Mouse (Mus musculus): Measurements from ENCODE around the gene Anapc15-ps.
A peak's percentile ranks its signal among the peaks of the same experiment; 100 is the strongest.

The Anapc15-ps gene

GRCm38 (mm10) chr10:95689833-95690232 lies 16.6 kb upstream of the Anapc15-ps start:
- DNase-seq (ENCODE audit: low read depth), result no peak

GRCm38 (mm10) chr10:95689058-95689457 lies 15.8 kb upstream of the Anapc15-ps start:
- DNase-seq (ENCODE audit: low read depth), result no peak

GRCm38 (mm10) chr10:95687558-95688141 lies 14.4 kb upstream of the Anapc15-ps start:
- no peak for DNase-seq (ENCODE audit: low read depth)

- DNase-seq (ENCODE audit: low read depth), result no peak
These were observed 12.8 kb upstream of the Anapc15-ps start for GRCm38 (mm10) chr10:95686041-95686440.

GRCm38 (mm10) chr10:95684782-95685555 lies 11.7 kb upstream of the Anapc15-ps start:
- DNase-seq (ENCODE audit: low read depth), result no peak

GRCm38 (mm10) chr10:95684250-95684649 lies 11.0 kb upstream of the Anapc15-ps start:
- DNase-seq (ENCODE audit: low read depth), result no peak

- DNase-seq (ENCODE audit: low read depth), result no peak
These were observed 10.5 kb upstream of the Anapc15-ps start for GRCm38 (mm10) chr10:95683735-95684134.

- DNase-seq (ENCODE audit: low read depth), result no peak
These were observed 9.7 kb upstream of the Anapc15-ps start for GRCm38 (mm10) chr10:95682964-95683363.

GRCm38 (mm10) chr10:95682091-95682740 lies 9.0 kb upstream of the Anapc15-ps start:
- no peak for DNase-seq (ENCODE audit: low read depth)

- no peak for DNase-seq (ENCODE audit: low read depth)
These were observed 8.2 kb upstream of the Anapc15-ps start for GRCm38 (mm10) chr10:95681481-95681880.

- no peak for DNase-seq (ENCODE audit: low read depth)
These were observed 7.8 kb upstream of the Anapc15-ps start for GRCm38 (mm10) chr10:95681058-95681440.

- DNase-seq (ENCODE audit: low read depth), result peak; percentile 79
These were observed 7.2 kb upstream of the Anapc15-ps start for GRCm38 (mm10) chr10:95680153-95681057.

- DNase-seq (ENCODE audit: low read depth), result no peak
These were observed 5.9 kb upstream of the Anapc15-ps start for GRCm38 (mm10) chr10:95679131-95679530.

GRCm38 (mm10) chr10:95678661-95679060 lies 5.4 kb upstream of the Anapc15-ps start:
- no peak for DNase-seq (ENCODE audit: low read depth)

- DNase-seq (ENCODE audit: low read depth), result peak; percentile 71
These were observed 5.0 kb upstream of the Anapc15-ps start for GRCm38 (mm10) chr10:95678241-95678640.

- peak; percentile 36 for DNase-seq (ENCODE audit: low read depth)
These were observed 4.3 kb upstream of the Anapc15-ps start for GRCm38 (mm10) chr10:95677356-95678109.

- DNase-seq (ENCODE audit: low read depth), result no peak
These were observed 3.7 kb upstream of the Anapc15-ps start for GRCm38 (mm10) chr10:95676991-95677355.

- DNase-seq (ENCODE audit: low read depth), result no peak
These were observed 3.1 kb upstream of the Anapc15-ps start for GRCm38 (mm10) chr10:95676387-95676786.

- peak; percentile 66 for DNase-seq (ENCODE audit: low read depth)
These were observed 2.2 kb downstream of the Anapc15-ps start for GRCm38 (mm10) chr10:95670781-95671780.

GRCm38 (mm10) chr10:95669872-95670271 lies 3.4 kb downstream of the Anapc15-ps start:
- no peak for DNase-seq (ENCODE audit: low read depth)

All from fibroblast of lung, adult 2 months (primary cell).